Mouse (Mus musculus): ENCODE measurements around the gene Tmbim6. TPM values are rescaled to one million over a fixed set of nuclear protein-coding genes. Genes with fewer than 3 reads are reported as not detected.

The Tmbim6 gene
- polyA plus RNA-seq, 2 experiments: 99.7 to 187 TPM

- Histone ChIP-seq H3K27ac (no peak overlapping the region), H3K9me3 (ENCODE audit: control insufficient read depth, low read length) (no peaks in the 10 kb centered on the region), H3K4me3 (ENCODE audit: insufficient read depth in 1 of 2, low read depth in 2 of 2, low read length in 2 of 2) (no peak overlapping the region), H3K9ac (replicated peaks) (no peak overlapping the region), H3K4me1 (replicated peaks; ENCODE audit: control insufficient read depth in 2 of 2, insufficient read depth in 2 of 2, low read length in 1 of 2) (peaks cover 8 to 33% of the 10 kb centered on the region in 2 experiments), H3K27me3 (ENCODE audit: control insufficient read depth, insufficient read depth, low read length) (no peaks in the 10 kb centered on the region), H3K36me3 (replicated peaks; ENCODE audit: control insufficient read depth, insufficient read depth, low read depth) (no peaks in the 10 kb centered on the region), H3K4me2 (ENCODE audit: low read depth) (no peak overlapping the region)
- no peak for TF ChIP-seq CTCF (IDR thresholded peaks at IDR 0.05; ENCODE audit: low read depth)
- no peak for TF ChIP-seq EP300 (IDR thresholded peaks at IDR 0.05; ENCODE audit: low read depth)
- ATAC-seq (ENCODE audit: insufficient read depth) (no peak), DNase-seq (ENCODE audit: low read depth in 3 of 3, low spot score in 3 of 3) (no peak)
- 18% methylated on average over 7 of the region's 7 CpGs for WGBS (ENCODE audit: insufficient replicate concordance)
These were observed 1.9 kb upstream of the Tmbim6 start for GRCm38 (mm10) chr15:99390472-99391401.

DNA sequence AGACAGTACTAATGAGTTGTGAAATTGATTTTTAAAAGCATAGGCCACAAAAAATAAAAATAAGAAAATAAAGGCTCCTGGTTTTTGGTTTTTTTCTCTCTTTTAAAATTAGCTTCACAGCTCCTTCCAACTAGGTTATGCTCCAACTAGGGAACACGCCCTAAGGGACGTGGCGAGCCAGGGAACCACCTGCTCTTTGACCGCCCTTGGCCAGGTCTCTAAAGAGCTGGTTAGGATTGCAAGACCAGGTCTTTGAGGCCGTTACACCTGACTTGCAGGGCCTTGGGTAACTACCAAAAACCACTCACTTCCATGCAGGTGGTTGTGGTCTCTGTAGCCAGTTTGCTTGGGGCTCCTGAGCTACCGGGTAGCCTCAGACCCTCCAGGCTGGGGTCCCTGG lies 707 bp upstream of the Tmbim6 start:
- 66% methylated on average over 6 of the region's 6 CpGs for WGBS (ENCODE audit: insufficient replicate concordance)
- peak overlapping the region; percentile 85 for H3K4me2 ChIP-seq (ENCODE audit: low read depth)
- no peaks in the 10 kb centered on the region for H3K27me3 ChIP-seq (ENCODE audit: control insufficient read depth, insufficient read depth, low read length)
- no peak overlapping the region for H3K27ac ChIP-seq
- H3K4me3 ChIP-seq (ENCODE audit: insufficient read depth in 1 of 2, low read depth in 2 of 2, low read length in 2 of 2): peak overlapping the region; percentile 72 to 91; a peak in 2 of 4 replicates
- ATAC-seq (ENCODE audit: insufficient read depth) (no peak), DNase-seq (ENCODE audit: low read depth in 3 of 3, low spot score in 3 of 3) (no peak)
- peak overlapping the region; percentile 58 for H3K9ac ChIP-seq (replicated peaks)
- H3K36me3 ChIP-seq (replicated peaks; ENCODE audit: control insufficient read depth, insufficient read depth, low read depth): no peaks in the 10 kb centered on the region
- no peak for TF ChIP-seq CTCF (IDR thresholded peaks at IDR 0.05; ENCODE audit: low read depth)
- no peak for TF ChIP-seq EP300 (IDR thresholded peaks at IDR 0.05; ENCODE audit: low read depth)
- peaks cover 19 to 40% of the 10 kb centered on the region in 2 experiments for H3K4me1 ChIP-seq (replicated peaks; ENCODE audit: control insufficient read depth in 2 of 2, insufficient read depth in 2 of 2, low read length in 1 of 2)
- no peaks in the 10 kb centered on the region for H3K9me3 ChIP-seq (ENCODE audit: control insufficient read depth, low read length)

GRCm38 (mm10) chr15:99393386-99394252 lies 937 bp downstream of the Tmbim6 start:
- Histone ChIP-seq H3K36me3 (replicated peaks; ENCODE audit: control insufficient read depth, insufficient read depth, low read depth) (no peaks in the 10 kb centered on the region), H3K27ac (peak overlapping the region; percentile 90), H3K9me3 (ENCODE audit: control insufficient read depth, low read length) (no peaks in the 10 kb centered on the region), H3K4me1 (replicated peaks; ENCODE audit: control insufficient read depth in 2 of 2, insufficient read depth in 2 of 2, low read length in 1 of 2) (peaks cover 20 to 39% of the 10 kb centered on the region in 2 experiments), H3K4me2 (ENCODE audit: low read depth) (peak overlapping the region; percentile 70), H3K27me3 (ENCODE audit: control insufficient read depth, insufficient read depth, low read length) (no peaks in the 10 kb centered on the region), H3K4me3 (ENCODE audit: insufficient read depth in 1 of 2, low read depth in 2 of 2, low read length in 2 of 2) (peak overlapping the region; percentile 91 to 97), H3K9ac (replicated peaks) (peak overlapping the region; percentile 91)
- TF ChIP-seq CTCF (IDR thresholded peaks at IDR 0.05; ENCODE audit: low read depth) (peak; percentile 34; the same call in 1 of the 2 replicates), EP300 (IDR thresholded peaks at IDR 0.05; ENCODE audit: low read depth) (no peak)
- ATAC-seq (ENCODE audit: insufficient read depth) (peak; percentile 61), DNase-seq (ENCODE audit: low read depth in 3 of 3, low spot score in 3 of 3) (peak; percentile 52 to 68 (median 60))
- 2% methylated on average over 24 of the region's 24 CpGs for WGBS (ENCODE audit: insufficient replicate concordance)

GRCm38 (mm10) chr15:99396462-99396861 lies 3.8 kb downstream of the Tmbim6 start:
- H3K9me3 ChIP-seq (ENCODE audit: control insufficient read depth, low read length): no peaks in the 10 kb centered on the region
- no peak for TF ChIP-seq EP300 (IDR thresholded peaks at IDR 0.05; ENCODE audit: low read depth)
- TF ChIP-seq CTCF (IDR thresholded peaks at IDR 0.05; ENCODE audit: low read depth): no peak
- no peaks in the 10 kb centered on the region; the same call in 1 of the 2 replicates for H3K36me3 ChIP-seq (replicated peaks; ENCODE audit: control insufficient read depth, insufficient read depth, low read depth)
- H3K27me3 ChIP-seq (ENCODE audit: control insufficient read depth, insufficient read depth, low read length): no peaks in the 10 kb centered on the region
- ATAC-seq (ENCODE audit: insufficient read depth): no peak
- no peak overlapping the region for H3K27ac ChIP-seq
- WGBS (ENCODE audit: insufficient replicate concordance): 9% methylated on average over 1 of the region's 1 CpGs
- no peak overlapping the region; the same call in 1 of the 2 replicates for H3K9ac ChIP-seq (replicated peaks)
- DNase-seq (ENCODE audit: low read depth in 3 of 3, low spot score in 3 of 3): no peak
- H3K4me3 ChIP-seq (ENCODE audit: insufficient read depth in 1 of 2, low read depth in 2 of 2, low read length in 2 of 2): no peak overlapping the region
- H3K4me1 ChIP-seq (replicated peaks; ENCODE audit: control insufficient read depth in 2 of 2, insufficient read depth in 2 of 2, low read length in 1 of 2): peaks cover 23 to 40% of the 10 kb centered on the region in 2 experiments
- peak overlapping the region; percentile 70 for H3K4me2 ChIP-seq (ENCODE audit: low read depth)

All from liver, embryonic 14.5 days (tissue).